Mouse (Mus musculus) layer of hippocampus, adult 9-11 months (tissue): ENCODE results near the gene Smok2b.
"Not testable (repeated sequence)": the region's sequence is repeated elsewhere in the genome, so short reads cannot be mapped to it uniquely, and the experiment has no call there.

Experiments used
- DNase-seq: peaks from one replicate; pipeline ENCODE4 v3.0.0; 2022

Gene Smok2b

DNA sequence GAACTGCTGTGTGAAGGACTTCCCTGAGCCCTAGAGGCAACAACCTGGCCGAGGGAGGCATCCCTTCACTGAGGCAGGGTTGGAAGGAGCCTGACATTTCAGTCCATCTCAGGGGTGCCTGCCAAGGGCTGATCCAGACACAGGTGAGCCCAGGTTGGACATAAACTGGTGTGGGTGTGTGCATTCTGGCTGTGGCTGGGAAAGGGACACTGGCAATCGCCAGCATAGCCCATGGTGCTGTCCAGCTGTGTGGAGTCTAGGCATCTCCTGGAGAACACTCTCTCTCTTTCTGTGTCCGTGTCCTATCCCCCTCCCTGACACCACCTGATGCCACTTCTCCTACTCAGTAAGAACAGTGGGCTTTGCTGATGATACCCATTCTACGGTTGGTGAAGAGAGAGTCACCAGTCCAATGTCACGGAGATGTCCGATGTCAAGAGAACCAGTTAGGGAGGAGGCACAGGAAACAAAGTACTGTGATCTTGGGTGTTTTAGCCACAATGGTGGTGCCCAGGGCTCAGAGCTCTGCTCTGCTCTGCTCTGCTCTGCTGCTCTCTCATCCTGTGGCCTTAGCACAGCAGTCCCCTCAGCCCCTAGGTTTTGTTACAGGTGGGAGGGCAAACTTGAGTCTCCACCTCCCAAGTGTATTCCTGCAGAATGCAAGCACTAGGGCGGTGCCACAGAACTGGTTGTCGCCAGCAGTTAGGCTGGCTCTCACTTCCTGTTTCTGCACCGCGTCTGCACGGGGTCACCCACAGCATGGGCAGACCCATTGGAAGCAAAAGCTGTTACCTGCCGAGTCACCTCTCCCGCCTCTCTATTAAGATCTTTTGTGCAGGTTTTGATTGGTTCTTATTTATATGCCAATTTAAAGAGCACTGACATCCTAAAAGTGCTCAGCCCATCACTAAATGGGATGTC is 11.0 kb downstream of the Smok2b start:
- not testable (repeated sequence) for DNase-seq

DNA sequence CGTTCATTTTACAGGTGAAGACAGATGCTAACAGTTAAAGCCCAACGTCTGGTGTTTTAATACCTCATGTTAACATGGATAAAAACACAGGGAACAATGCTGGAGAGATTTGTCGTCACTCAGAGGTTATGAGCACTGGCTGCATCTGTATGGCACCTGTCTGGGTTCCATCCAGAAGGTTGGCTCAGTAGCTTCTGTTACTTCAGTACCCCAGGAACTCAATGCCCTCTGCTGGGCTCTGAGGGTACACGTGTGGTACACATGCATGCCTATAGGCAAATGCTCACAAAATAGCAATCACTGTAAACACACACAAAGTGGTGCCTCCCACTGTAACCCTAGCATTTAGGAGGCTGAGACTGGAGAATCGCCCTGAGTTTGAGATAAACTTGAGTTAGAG is 24.7 kb downstream of the Smok2b start:
- DNase-seq: not testable (repeated sequence)
